Mouse (Mus musculus): Measurements from ENCODE around the gene Dmtf1.
"Not testable (repeated sequence)": the region's sequence is repeated elsewhere in the genome, so short reads cannot be mapped to it uniquely, and the experiment has no call there.

The Dmtf1 gene

GRCm38 (mm10) chr5:9161456-9162041 lies at the start of gene Dmtf1:
Dmtf1 (minus strand) TSS chr5:9161776.
- DNase-seq (ENCODE audit: low spot score), result peak; percentile 95

GRCm38 (mm10) chr5:9186467-9186866 lies 24.9 kb upstream of the Dmtf1 start:
- no peak for DNase-seq (ENCODE audit: low spot score)

GRCm38 (mm10) chr5:9173295-9173694 lies 11.7 kb upstream of the Dmtf1 start:
- no peak for DNase-seq (ENCODE audit: low spot score)

- peak; percentile 62 for DNase-seq (ENCODE audit: low spot score)
Observed at GRCm38 (mm10) chr5:9169328-9170005, 7.9 kb upstream of the Dmtf1 start.

- no peak for DNase-seq (ENCODE audit: low spot score)
Observed at GRCm38 (mm10) chr5:9166366-9166765, 4.8 kb upstream of the Dmtf1 start.

GRCm38 (mm10) chr5:9165151-9165550 lies 3.6 kb upstream of the Dmtf1 start:
- DNase-seq (ENCODE audit: low spot score), result not testable (repeated sequence)

- no peak for DNase-seq (ENCODE audit: low spot score)
Observed at GRCm38 (mm10) chr5:9163411-9163810, 1.8 kb upstream of the Dmtf1 start.

- no peak for DNase-seq (ENCODE audit: low spot score)
Observed at GRCm38 (mm10) chr5:9162088-9162487, 512 bp upstream of the Dmtf1 start.

- peak; percentile 68 for DNase-seq (ENCODE audit: low spot score)
Observed at GRCm38 (mm10) chr5:9160831-9161455, 633 bp downstream of the Dmtf1 start.

- no peak for DNase-seq (ENCODE audit: low spot score)
Observed at GRCm38 (mm10) chr5:9157336-9157735, 4.2 kb downstream of the Dmtf1 start.

GRCm38 (mm10) chr5:9156746-9157145 lies 4.8 kb downstream of the Dmtf1 start:
- no peak for DNase-seq (ENCODE audit: low spot score)

GRCm38 (mm10) chr5:9149273-9149850 lies 12.2 kb downstream of the Dmtf1 start:
- no peak for DNase-seq (ENCODE audit: low spot score)

GRCm38 (mm10) chr5:9142376-9142775 lies 19.2 kb downstream of the Dmtf1 start:
- no peak for DNase-seq (ENCODE audit: low spot score)

GRCm38 (mm10) chr5:9140724-9141123 lies 20.9 kb downstream of the Dmtf1 start:
- no peak for DNase-seq (ENCODE audit: low spot score)

GRCm38 (mm10) chr5:9135588-9135987 lies 26.0 kb downstream of the Dmtf1 start:
- DNase-seq (ENCODE audit: low spot score), result no peak

GRCm38 (mm10) chr5:9131786-9132185 lies 29.8 kb downstream of the Dmtf1 start:
- no peak for DNase-seq (ENCODE audit: low spot score)

- no peak for DNase-seq (ENCODE audit: low spot score)
Observed at GRCm38 (mm10) chr5:9128566-9128965, 33.0 kb downstream of the Dmtf1 start.

- DNase-seq (ENCODE audit: low spot score), result no peak
Observed at GRCm38 (mm10) chr5:9124134-9124533, 37.4 kb downstream of the Dmtf1 start.

- no peak for DNase-seq (ENCODE audit: low spot score)
Observed at GRCm38 (mm10) chr5:9114162-9114561, 47.4 kb downstream of the Dmtf1 start.

- peak; percentile 67 for DNase-seq (ENCODE audit: low spot score)
Observed at GRCm38 (mm10) chr5:9111759-9112158, 49.8 kb downstream of the Dmtf1 start.

- DNase-seq (ENCODE audit: low spot score), result no peak
Observed at GRCm38 (mm10) chr5:9111285-9111684, 50.3 kb downstream of the Dmtf1 start.

- no peak for DNase-seq (ENCODE audit: low spot score)
Observed at GRCm38 (mm10) chr5:9109582-9109981, 52.0 kb downstream of the Dmtf1 start.

GRCm38 (mm10) chr5:9108490-9108889 lies 53.1 kb downstream of the Dmtf1 start:
- no peak for DNase-seq (ENCODE audit: low spot score)
